Mouse (Mus musculus) ovary, adult 18-20 months (tissue): Measurements from ENCODE around the gene Lcn4.

Experiments
- DNase-seq: peaks from one replicate; pipeline ENCODE4 v3.0.0; 2022; ENCODE audit warnings: low spot score, mixed read lengths

Lcn4 gene

GRCm38 (mm10) chr2:26634629-26635488, 36.2 kb downstream of the Lcn4 start:
- DNase-seq, result no peak

DNA sequence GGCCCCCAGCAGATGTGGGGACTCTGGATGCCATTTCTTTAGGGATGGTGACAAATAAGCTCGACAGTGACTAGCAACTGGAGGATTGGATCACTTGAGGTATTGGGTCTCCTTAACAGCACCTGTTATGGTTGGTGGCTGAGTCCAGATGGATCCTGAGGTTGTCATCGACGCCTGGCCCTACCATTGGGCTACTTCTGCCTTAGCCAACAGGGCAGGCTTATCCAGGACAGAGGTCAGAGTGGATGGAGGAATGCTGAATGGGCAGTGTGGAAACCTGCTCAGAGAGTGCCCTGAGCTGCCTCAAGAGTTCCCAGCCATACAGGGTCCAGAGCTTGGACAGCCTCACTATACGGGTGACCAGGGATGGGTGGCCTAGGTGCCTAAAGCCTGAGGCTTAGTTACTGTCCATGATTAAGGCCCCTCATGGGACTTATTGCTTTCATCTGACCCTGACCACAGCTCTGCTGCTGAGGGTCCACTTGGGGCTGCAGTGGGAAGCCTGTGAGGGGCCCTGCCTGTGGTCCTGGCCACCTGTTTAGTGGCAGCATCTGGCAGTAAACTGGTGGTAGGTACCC, 37.0 kb downstream of the Lcn4 start:
- DNase-seq, result no peak

DNA sequence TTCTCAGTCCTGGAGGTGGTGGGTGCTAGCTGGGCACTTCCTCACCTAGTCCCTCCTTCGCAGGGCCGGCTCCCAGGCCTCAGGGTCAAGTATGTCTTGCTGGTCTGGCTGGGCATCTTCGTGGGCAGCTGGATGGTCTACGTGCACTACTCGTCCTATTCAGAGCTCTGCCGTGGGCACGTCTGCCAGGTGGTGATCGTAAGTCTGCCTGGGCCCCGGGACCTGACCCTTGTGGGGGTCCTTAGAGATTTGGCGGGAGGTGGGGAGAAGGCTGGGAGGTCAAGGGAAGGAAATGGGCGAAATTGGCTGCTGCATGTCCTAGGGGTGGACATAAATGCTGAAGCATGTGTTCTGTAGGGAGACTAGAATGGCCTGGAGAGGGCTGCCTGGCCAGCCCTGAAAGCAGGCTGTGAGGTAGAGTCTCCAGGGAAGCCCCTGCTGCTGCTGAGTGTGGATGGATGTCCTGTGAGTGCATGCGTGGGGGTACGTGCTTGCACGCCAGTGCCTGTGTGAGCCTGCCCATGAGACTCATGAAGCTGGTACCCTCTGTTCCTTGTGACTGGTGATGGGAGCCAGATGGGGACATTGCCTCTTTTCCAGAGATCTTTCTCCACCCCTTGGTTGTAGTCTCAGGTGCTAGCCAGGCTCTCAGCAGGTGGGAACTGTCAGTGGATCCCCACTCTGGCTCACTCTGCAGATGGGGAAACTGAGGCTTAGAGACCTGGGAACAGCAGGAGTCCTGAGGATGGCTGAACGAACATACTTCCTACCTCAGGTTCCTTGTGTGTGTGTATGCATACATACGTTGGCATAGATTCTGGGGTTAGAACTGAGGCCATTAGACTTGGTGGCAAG, 38.3 kb downstream of the Lcn4 start:
- no peak for DNase-seq

DNA sequence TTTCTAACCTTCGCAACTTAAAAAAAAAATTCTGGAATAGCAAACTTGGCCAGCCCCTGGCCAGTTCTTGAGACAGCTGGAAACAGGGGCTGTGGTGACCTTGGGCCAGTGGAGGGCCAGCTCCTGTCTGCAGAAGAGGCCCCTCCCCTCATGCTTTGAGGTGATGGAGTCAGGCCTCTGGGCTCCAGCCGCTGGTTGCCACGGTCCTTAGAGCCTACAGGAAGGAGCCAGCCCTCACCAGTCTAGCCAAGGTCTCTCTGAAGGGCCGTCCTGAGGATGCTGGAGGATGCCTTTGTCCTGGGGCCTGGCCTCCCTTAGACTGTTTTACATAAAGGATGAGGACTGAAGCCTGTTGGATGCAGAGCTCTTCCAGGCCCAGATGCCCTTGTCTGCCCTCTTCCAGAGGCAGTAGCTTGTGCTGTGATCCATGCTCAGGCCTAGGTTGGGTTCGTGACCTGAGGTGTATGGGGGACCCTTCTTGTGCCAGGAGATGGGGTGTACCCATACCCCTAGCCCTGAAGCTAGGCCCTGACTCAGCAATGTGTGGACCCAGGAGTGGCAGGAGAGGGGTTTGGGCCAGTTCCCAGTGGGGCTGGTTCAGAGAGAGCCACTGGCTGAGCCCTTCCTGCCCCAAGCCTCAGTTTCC, 42.2 kb downstream of the Lcn4 start:
- no peak for DNase-seq

GRCm38 (mm10) chr2:26627921-26628739, 43.0 kb downstream of the Lcn4 start, which contains the start of gene Fam69b:
Gene Fam69b (plus strand): TSS chr2:26628457.
- peak; percentile 45 for DNase-seq

- no peak for DNase-seq
These were observed 45.0 kb downstream of the Lcn4 start for GRCm38 (mm10) chr2:26626081-26626480.

DNA sequence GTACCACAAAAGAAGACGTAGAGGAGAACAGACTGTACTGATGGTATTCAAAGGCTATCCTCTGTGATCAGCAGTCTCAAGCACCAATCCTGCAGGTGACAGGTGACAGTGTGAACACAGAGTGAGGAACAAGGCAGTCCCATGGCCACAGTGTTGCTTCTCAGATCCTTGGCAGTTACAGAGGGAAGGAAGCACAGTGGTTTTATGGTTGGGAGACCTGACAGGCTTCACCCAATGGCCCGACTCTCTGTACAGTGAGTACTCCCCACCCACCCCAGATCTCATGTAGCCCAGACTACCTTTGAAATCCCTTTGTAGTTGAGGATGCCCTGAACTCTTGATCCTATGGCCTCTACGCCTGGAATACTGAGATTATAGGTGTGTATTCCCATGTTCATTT, 45.7 kb downstream of the Lcn4 start:
- no peak for DNase-seq

DNA sequence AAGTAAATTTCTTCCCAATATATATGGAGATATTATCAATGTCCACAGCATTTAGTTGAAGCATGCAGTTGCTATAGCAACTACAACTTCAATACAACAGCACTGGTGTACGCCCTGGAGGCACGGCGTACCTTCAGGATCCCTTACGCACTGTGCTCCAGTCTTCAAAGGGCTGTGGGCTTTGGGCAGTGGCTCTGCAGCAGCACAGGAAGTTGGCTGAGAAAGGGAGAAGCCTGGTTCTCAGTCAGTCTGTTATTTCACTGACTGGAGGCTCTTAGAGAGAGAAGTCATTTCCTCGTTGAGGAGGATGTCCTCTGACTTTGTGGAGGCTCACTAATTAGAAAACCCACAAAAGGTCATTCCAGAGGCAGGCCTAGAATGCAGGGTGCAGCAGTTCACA, 48.1 kb downstream of the Lcn4 start:
- no peak for DNase-seq

DNA sequence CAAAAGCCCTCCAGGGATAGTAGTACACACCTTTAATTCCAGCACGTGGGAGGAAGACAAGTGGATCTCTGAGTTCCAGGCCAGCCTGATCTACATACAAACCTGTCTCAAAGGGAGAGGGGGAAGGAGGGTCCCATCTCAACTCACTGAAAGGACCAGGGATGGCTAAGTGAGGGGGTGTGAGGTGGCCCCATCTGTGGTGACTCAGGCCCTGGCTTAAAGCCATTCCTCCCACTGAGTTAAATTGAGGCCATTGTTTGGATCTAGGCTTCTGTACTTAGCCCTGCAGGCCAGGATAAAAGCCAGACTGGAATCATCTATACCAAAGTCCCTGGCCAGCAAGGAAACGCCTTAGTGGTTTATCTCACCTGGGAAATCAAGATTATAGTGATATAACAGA, 49.8 kb downstream of the Lcn4 start:
- no peak for DNase-seq

DNA sequence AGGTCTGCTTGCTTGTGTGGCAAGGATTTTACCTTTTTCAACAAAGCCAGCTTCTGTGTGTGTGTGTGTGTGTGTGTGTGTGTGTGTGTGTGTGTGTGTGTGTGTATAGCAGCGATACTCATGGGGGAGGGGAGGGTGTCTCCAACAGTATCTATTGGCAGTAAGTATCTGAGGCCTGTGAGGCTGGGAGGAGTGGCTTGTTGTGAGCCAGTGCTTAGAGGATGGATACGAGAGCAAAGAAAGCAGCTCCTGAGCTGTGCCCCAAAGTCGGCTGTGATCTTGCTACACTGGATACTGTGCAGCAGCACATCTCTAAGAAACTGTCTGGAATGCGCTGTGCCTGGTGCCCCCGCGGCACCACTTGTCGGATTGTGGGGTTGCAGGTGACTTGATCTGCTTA, 53.2 kb downstream of the Lcn4 start:
- DNase-seq, result no peak
